In the genomic region with DNA sequence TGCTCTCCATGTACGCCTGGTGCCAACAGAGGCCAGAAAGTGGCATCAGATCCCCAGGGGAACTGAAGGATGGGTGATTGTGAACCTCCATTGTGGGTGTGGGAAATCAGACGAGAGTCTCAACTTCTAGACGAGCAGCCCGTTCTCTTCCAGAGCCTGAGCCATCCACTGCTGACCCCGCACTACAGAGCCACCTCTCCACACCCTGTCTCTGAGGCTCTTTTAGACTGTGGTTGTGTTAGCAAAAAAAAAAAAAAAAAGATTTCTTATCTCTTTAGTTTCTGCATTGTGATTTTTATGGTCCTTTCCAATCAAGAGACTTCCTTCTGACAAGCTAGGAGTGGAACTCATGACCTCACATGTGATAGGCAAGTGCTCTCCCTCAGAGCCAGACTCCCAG, we compare ENCODE assay signal across 22 mouse cellular contexts. TPM values are rescaled to one million over a fixed set of nuclear protein-coding genes. Genes with fewer than 3 reads are reported as not detected.
DNase-seq lines count a peak whose midpoint lies in the region; ATAC-seq and TF ChIP-seq lines count a peak whose summit lies in the region.
"Had no signal": no experiment of that assay in that cellular context is flagged by ENCODE, and none has a peak within 500 bp of the region (broad histone marks: within the 10 kb centered on the region; RNA-seq: fewer than 3 reads in every experiment).

No protein-coding gene starts in this region.

- H3K4me2 ChIP-seq in intestine, embryonic 16.5 days (ENCODE audit: low read depth, low read length) = no peak overlapping the region
- H3K4me2 ChIP-seq: embryonic facial prominence, embryonic 12.5 days; forebrain, embryonic 13.5 days; forebrain, embryonic 15.5 days had no signal

- no peak for DNase-seq in MEL (ENCODE audit: low read depth, low spot score)
- no peak for DNase-seq in cerebellum, postnatal 14 days
- no peak for DNase-seq in lung, postnatal 4 days
- DNase-seq: adrenal gland, adult 2 months; adrenal gland, postnatal 10 days; adrenal gland, postnatal 25 days; B cell, adult 2 months; cerebellum, adult 11 months; cerebellum, adult 18-20 months; cerebellum, adult 8-10 months; cerebellum, adult 9-11 months; cerebellum, postnatal 25 days; forebrain, postnatal 0 days had no signal

- no peaks in the 10 kb centered on the region for H3K79me2 ChIP-seq in MEL (ENCODE audit: control insufficient read depth, insufficient read depth, low read length, poor library complexity)

- peak; percentile 80 for ATAC-seq in intestine, embryonic 16.5 days
- ATAC-seq: CD4-positive, CD25-positive, alpha-beta regulatory T cell, adult 4 months; forebrain, embryonic 13.5 days; forebrain, embryonic 15.5 days; forebrain, postnatal 0 days had no signal

- no peak for TF ChIP-seq RAD21 in MEL (IDR thresholded peaks at IDR 0.05; ENCODE audit: low read depth, low read length)

- H3K9me3 ChIP-seq in MEL (replicated peaks; ENCODE audit: insufficient read depth, low read length) = no peaks in the 10 kb centered on the region
- H3K9me3 ChIP-seq in intestine, embryonic 16.5 days (ENCODE audit: control insufficient read depth, low read length) = no peaks in the 10 kb centered on the region
- H3K9me3 ChIP-seq: embryonic facial prominence, embryonic 10.5 days; embryonic facial prominence, embryonic 12.5 days; forebrain, embryonic 13.5 days; forebrain, embryonic 15.5 days; G1E had no signal

- no peaks in the 10 kb centered on the region for H3K27me3 ChIP-seq in MEL (ENCODE audit: control insufficient read depth in 1 of 2, insufficient read depth in 2 of 2, low read length in 2 of 2)
- H3K27me3 ChIP-seq in intestine, embryonic 16.5 days (replicated peaks; ENCODE audit: control insufficient read depth, insufficient read depth, low read length) = no peaks in the 10 kb centered on the region
- no peaks in the 10 kb centered on the region for H3K27me3 ChIP-seq in small intestine, adult 2 months (ENCODE audit: control insufficient read depth, insufficient read depth, low read length)
- H3K27me3 ChIP-seq: CH12.LX; embryonic facial prominence, embryonic 12.5 days; forebrain, embryonic 13.5 days; forebrain, embryonic 15.5 days had no signal

- peaks cover 2 to 27% of the 10 kb centered on the region in 2 experiments; a peak in 2 of 4 replicates for H3K36me3 ChIP-seq in MEL (ENCODE audit: control insufficient read depth in 1 of 2, insufficient read depth in 2 of 2, low read length in 2 of 2)
- peaks cover 9% of the 10 kb centered on the region; the same call in 1 of the 2 replicates for H3K36me3 ChIP-seq in intestine, embryonic 16.5 days (ENCODE audit: control insufficient read depth, insufficient read depth, low read length)
- H3K36me3 ChIP-seq in small intestine, adult 2 months (ENCODE audit: control insufficient read depth, insufficient read depth, low read length) = peaks cover 61% of the 10 kb centered on the region

- peaks cover 18 to 35% of the 10 kb centered on the region in 2 experiments for H3K4me1 ChIP-seq in MEL (ENCODE audit: control insufficient read depth in 1 of 2, insufficient read depth in 2 of 2, low read length in 2 of 2)
- peaks cover 7% of the 10 kb centered on the region for H3K4me1 ChIP-seq in intestine, embryonic 16.5 days (ENCODE audit: control insufficient read depth, insufficient read depth, low read length)
- peaks cover 5% of the 10 kb centered on the region; the same call in 1 of the 2 replicates for H3K4me1 ChIP-seq in small intestine, adult 2 months (ENCODE audit: control insufficient read depth, insufficient read depth, insufficient read length, low read length)
- H3K4me1 ChIP-seq: embryonic facial prominence, embryonic 10.5 days; embryonic facial prominence, embryonic 12.5 days; forebrain, embryonic 13.5 days; forebrain, embryonic 15.5 days had no signal

- H3K9ac ChIP-seq in MEL (ENCODE audit: control insufficient read depth, low read depth, low read length, poor library complexity, severe bottlenecking) = no peak overlapping the region
- H3K9ac ChIP-seq in intestine, embryonic 16.5 days (ENCODE audit: low read depth, low read length) = no peak overlapping the region
- H3K9ac ChIP-seq: embryonic facial prominence, embryonic 12.5 days; forebrain, embryonic 13.5 days; forebrain, embryonic 15.5 days; forebrain, postnatal 0 days had no signal

- TF ChIP-seq EP300 in MEL (IDR thresholded peaks at IDR 0.05; ENCODE audit: low read depth in 1 of 2, low read length in 2 of 2) = no peak

- WGBS in intestine, embryonic 16.5 days = 62% methylated on average over 5 of the region's 5 CpGs
- WGBS in small intestine, adult 2 months = 49% methylated on average over 5 of the region's 5 CpGs

- TF ChIP-seq POLR2A in MEL (IDR thresholded peaks at IDR 0.05; ENCODE audit: control insufficient read depth in 1 of 2, insufficient read depth in 1 of 2, low read depth in 1 of 2, low read length in 2 of 2, poor library complexity in 1 of 2) = no peak
- TF ChIP-seq POLR2A in small intestine, adult 2 months (IDR thresholded peaks at IDR 0.05; ENCODE audit: low read depth, low read length) = no peak

- TF ChIP-seq CTCF in MEL (IDR thresholded peaks at IDR 0.05 in 2 of 3, conservative IDR thresholded peaks at IDR 0.05 in 1 of 3; ENCODE audit: control insufficient read depth in 1 of 3, insufficient read depth in 1 of 3, low read depth in 2 of 3, low read length in 3 of 3, poor library complexity in 1 of 3, severe bottlenecking in 1 of 3) = no peak
- TF ChIP-seq CTCF in small intestine, adult 2 months (IDR thresholded peaks at IDR 0.05; ENCODE audit: extremely low read depth, insufficient read length, insufficient replicate concordance, low read depth, low read length) = no peak

- no peak overlapping the region for H3K27ac ChIP-seq in MEL (ENCODE audit: control insufficient read depth, low read depth, low read length)
- peak overlapping the region; percentile 81 for H3K27ac ChIP-seq in intestine, embryonic 16.5 days (ENCODE audit: low read length)
- H3K27ac ChIP-seq in small intestine, adult 2 months (ENCODE audit: insufficient read depth, low read depth, low read length) = peak overlapping the region; percentile 53; the same call in 1 of the 2 replicates
- H3K27ac ChIP-seq: embryonic facial prominence, embryonic 10.5 days; embryonic facial prominence, embryonic 12.5 days; forebrain, embryonic 13.5 days; forebrain, embryonic 15.5 days had no signal

- H3K4me3 ChIP-seq in MEL (ENCODE audit: control insufficient read depth in 1 of 2, insufficient read depth in 1 of 2, low read depth in 2 of 2, low read length in 2 of 2) = no peak overlapping the region
- H3K4me3 ChIP-seq in intestine, embryonic 16.5 days (ENCODE audit: low read length) = no peak overlapping the region
- no peak overlapping the region for H3K4me3 ChIP-seq in small intestine, adult 2 months (ENCODE audit: low read depth, low read length)
- H3K4me3 ChIP-seq: embryonic facial prominence, embryonic 10.5 days; embryonic facial prominence, embryonic 12.5 days; forebrain, embryonic 13.5 days; forebrain, embryonic 15.5 days had no signal

TF ChIP-seq in MEL, 35 proteins besides CTCF, POLR2A, EP300 and RAD21:
- TF ChIP-seq RCOR1 (IDR thresholded peaks at IDR 0.05; ENCODE audit: low read depth, low read length) (peak; percentile 35; the same call in 1 of the 2 replicates), UBTF (IDR thresholded peaks at IDR 0.05; ENCODE audit: borderline replicate concordance, insufficient read depth, low read depth, low read length) (no peak), USF1 (IDR thresholded peaks at IDR 0.05; ENCODE audit: low read depth, low read length) (no peak), ZNF384 (IDR thresholded peaks at IDR 0.05; ENCODE audit: low read depth, low read length) (peak; percentile 64), GATA1 (IDR thresholded peaks at IDR 0.05; ENCODE audit: low read depth, low read length) (0 out of 2 replicates have a peak, but pooled peaks have one; percentile 13)
TF ChIP-seq in MEL: peak in this region for 3.

RNA-seq across cellular contexts. Expression of a gene that starts 8.9 kb away (rescaled TPM):
- 26.8 and 33.7 TPM in 2 replicates for total RNA-seq in MEL (2012; rRNA removed)
- 10 to 100 TPM in 1 of 2 experiments, not detected in 1; 48.6 TPM for polyA plus RNA-seq in MEL (2012; ENCODE audit: insufficient read depth in 1 of 2, insufficient read length in 2 of 2, low read depth in 1 of 2, low replicate concordance in 2 of 2, missing spikeins in 1 of 2)
- 214 and 254 TPM in 2 replicates for polyA plus RNA-seq in intestine, embryonic 16.5 days (2015; fragmentation: Nextera tagmentation; extraction: Ambion mirVana)
- polyA plus RNA-seq in small intestine, adult 2 months (2012; rRNA removed) = 62.8 and 108 TPM in 2 replicates

RNA-seq across cellular contexts. Expression of a gene that starts 16.8 kb away (rescaled TPM):
- 48.5 and 48.7 TPM in 2 replicates for total RNA-seq in MEL (2012; rRNA removed)
- polyA plus RNA-seq in MEL (2012; ENCODE audit: insufficient read depth in 1 of 2, insufficient read length in 2 of 2, low read depth in 1 of 2, low replicate concordance in 2 of 2, missing spikeins in 1 of 2) = 10 to 100 TPM in 1 of 2 experiments, not detected in 1; 66.5 TPM
- polyA plus RNA-seq in intestine, embryonic 16.5 days (2015; fragmentation: Nextera tagmentation; extraction: Ambion mirVana) = 147 and 165 TPM in 2 replicates
- 50.3 and 76.6 TPM in 2 replicates for polyA plus RNA-seq in small intestine, adult 2 months (2012; rRNA removed)

RNA-seq across cellular contexts. Expression of a gene that starts 34.1 kb away (rescaled TPM):
- total RNA-seq in MEL (2012; rRNA removed) = 23.3 and 24.5 TPM in 2 replicates
- polyA plus RNA-seq in MEL (2012; ENCODE audit: insufficient read depth in 1 of 2, insufficient read length in 2 of 2, low read depth in 1 of 2, low replicate concordance in 2 of 2, missing spikeins in 1 of 2) = 10 to 100 TPM in 1 of 2 experiments, not detected in 1; 31.2 TPM
- 127 and 130 TPM in 2 replicates for polyA plus RNA-seq in intestine, embryonic 16.5 days (2015; fragmentation: Nextera tagmentation; extraction: Ambion mirVana)
- 116 and 163 TPM in 2 replicates for polyA plus RNA-seq in small intestine, adult 2 months (2012; rRNA removed)

RNA-seq across cellular contexts. Expression of a gene that starts 34.2 kb away (rescaled TPM):
- 9.8 and 10.2 TPM in 2 replicates for total RNA-seq in MEL (2012; rRNA removed)
- 1 to 10 TPM in 1 of 2 experiments, not detected in 1; 6.8 TPM for polyA plus RNA-seq in MEL (2012; ENCODE audit: insufficient read depth in 1 of 2, insufficient read length in 2 of 2, low read depth in 1 of 2, low replicate concordance in 2 of 2, missing spikeins in 1 of 2)
- 0.43 and 0.66 TPM in 2 replicates for polyA plus RNA-seq in intestine, embryonic 16.5 days (2015; fragmentation: Nextera tagmentation; extraction: Ambion mirVana)
- 1.0 and 1.1 TPM in 2 replicates for polyA plus RNA-seq in small intestine, adult 2 months (2012; rRNA removed)

RNA-seq across cellular contexts. Expression of a gene that starts 43.0 kb away (rescaled TPM):
- 53.8 and 65.1 TPM in 2 replicates for total RNA-seq in MEL (2012; rRNA removed)
- polyA plus RNA-seq in MEL (2012; ENCODE audit: insufficient read depth in 1 of 2, insufficient read length in 2 of 2, low read depth in 1 of 2, low replicate concordance in 2 of 2, missing spikeins in 1 of 2) = 10 to 100 TPM in 1 of 2 experiments, not detected in 1; 95.6 TPM
- polyA plus RNA-seq in intestine, embryonic 16.5 days (2015; fragmentation: Nextera tagmentation; extraction: Ambion mirVana) = 111 and 115 TPM in 2 replicates
- 79.6 and 166 TPM in 2 replicates for polyA plus RNA-seq in small intestine, adult 2 months (2012; rRNA removed)
